Mouse (Mus musculus): Measurements from ENCODE around the gene Hsd17b6. TPM values are rescaled to one million over a fixed set of nuclear protein-coding genes. Genes with fewer than 3 reads are reported as not detected.
A peak's percentile ranks its signal among the peaks of the same experiment; 100 is the strongest.

Gene Hsd17b6
- polyA plus RNA-seq, 1 experiment from 2014 or later, result not detected

- peaks cover 2% of the 10 kb centered on the region for H3K4me1 ChIP-seq (ENCODE audit: insufficient read depth)
- peak overlapping the region; percentile 13; the same call in 1 of the 2 replicates for H3K9ac ChIP-seq
Observed at GRCm38 (mm10) chr10:128043041-128043835, 35.8 kb upstream of the Hsd17b6 start.

DNA sequence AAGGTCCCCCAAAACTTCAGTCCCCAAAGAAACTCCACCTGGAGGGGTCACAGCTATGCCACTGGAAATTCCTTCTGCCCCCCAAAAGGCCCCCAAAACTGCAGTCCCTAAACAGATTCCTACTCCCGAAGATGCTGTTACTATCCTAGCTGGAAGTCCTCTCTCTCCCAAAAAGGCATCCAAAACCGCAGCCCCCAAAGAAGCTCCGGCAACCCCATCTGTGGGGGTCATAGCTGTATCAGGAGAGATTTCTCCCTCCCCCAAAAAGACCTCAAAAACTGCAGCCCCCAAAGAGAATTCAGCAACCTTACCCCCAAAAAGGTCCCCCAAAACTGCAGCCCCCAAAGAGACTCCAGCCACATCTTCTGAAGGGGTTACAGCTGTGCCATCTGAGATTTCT is 35.1 kb upstream of the Hsd17b6 start:
- Histone ChIP-seq H3K4me2 (no peak overlapping the region), H3K36me3 (ENCODE audit: insufficient read depth) (peaks cover 96% of the 10 kb centered on the region), H3K9ac (no peak overlapping the region; the same call in 1 of the 2 replicates), H3K4me3 (ENCODE audit: low read depth, low read length) (no peak overlapping the region), H3K27ac (ENCODE audit: low read depth) (no peak overlapping the region), H3K4me1 (ENCODE audit: insufficient read depth) (peaks cover 8% of the 10 kb centered on the region), H3K9me3 (ENCODE audit: low read depth, low read length) (no peaks in the 10 kb centered on the region), H3K27me3 (ENCODE audit: insufficient read depth, low read length) (no peaks in the 10 kb centered on the region)
- no peak for ATAC-seq (ENCODE audit: insufficient read depth)
- no peak for DNase-seq
- 76% methylated on average over 3 of the region's 3 CpGs for WGBS
- TF ChIP-seq CTCF (IDR thresholded peaks at IDR 0.05; ENCODE audit: low read depth), result no peak

More at GRCm38 (mm10) chr10:128043041-128043835, 35.8 kb upstream of the Hsd17b6 start:
- TF ChIP-seq CTCF (IDR thresholded peaks at IDR 0.05; ENCODE audit: low read depth), result no peak
- Histone ChIP-seq H3K36me3 (ENCODE audit: insufficient read depth) (peaks cover 99% of the 10 kb centered on the region), H3K4me2 (no peak overlapping the region), H3K27me3 (ENCODE audit: insufficient read depth, low read length) (no peaks in the 10 kb centered on the region), H3K27ac (ENCODE audit: low read depth) (peak overlapping the region; percentile 12; the same call in 1 of the 2 replicates), H3K9me3 (ENCODE audit: low read depth, low read length) (no peaks in the 10 kb centered on the region), H3K4me3 (ENCODE audit: low read depth, low read length) (no peak overlapping the region)
- DNase-seq (no peak), ATAC-seq (ENCODE audit: insufficient read depth) (no peak)
- WGBS, result 64% methylated on average over 3 of the region's 3 CpGs

DNA sequence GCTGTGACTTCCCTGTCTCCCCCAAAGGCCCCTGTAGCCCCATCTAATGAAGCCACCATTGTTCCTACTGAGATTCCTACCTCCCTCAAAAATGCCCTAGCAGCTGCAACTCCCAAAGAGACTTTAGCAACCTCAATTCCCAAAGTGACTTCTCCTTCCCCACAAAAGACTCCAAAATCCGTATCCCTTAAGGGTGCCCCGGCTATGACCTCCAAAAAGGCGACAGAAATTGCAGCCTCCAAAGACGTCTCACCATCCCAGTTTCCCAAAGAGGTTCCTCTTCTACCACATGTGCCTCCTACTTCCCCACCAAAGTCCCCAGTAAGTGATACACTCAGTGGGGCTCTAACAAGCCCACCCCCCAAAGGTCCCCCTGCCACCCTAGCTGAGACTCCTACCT is 34.2 kb upstream of the Hsd17b6 start:
- 73% methylated on average over 4 of the region's 4 CpGs for WGBS

GRCm38 (mm10) chr10:128040293-128040692 is 32.9 kb upstream of the Hsd17b6 start:
- Histone ChIP-seq H3K36me3 (ENCODE audit: insufficient read depth) (peaks cover 76% of the 10 kb centered on the region), H3K9me3 (ENCODE audit: low read depth, low read length) (no peaks in the 10 kb centered on the region), H3K27me3 (ENCODE audit: insufficient read depth, low read length) (no peaks in the 10 kb centered on the region), H3K4me1 (ENCODE audit: insufficient read depth) (peaks cover 13% of the 10 kb centered on the region), H3K4me3 (ENCODE audit: low read depth, low read length) (no peak overlapping the region), H3K27ac (ENCODE audit: low read depth) (no peak overlapping the region), H3K4me2 (no peak overlapping the region), H3K9ac (no peak overlapping the region)
- DNase-seq (no peak), ATAC-seq (ENCODE audit: insufficient read depth) (no peak)
- no peak for TF ChIP-seq CTCF (IDR thresholded peaks at IDR 0.05; ENCODE audit: low read depth)
- 87% methylated on average over 5 of the region's 5 CpGs for WGBS

More for the DNA sequence above, 34.2 kb upstream of the Hsd17b6 start:
- H3K4me1 ChIP-seq (ENCODE audit: insufficient read depth), result peaks cover 13% of the 10 kb centered on the region
- TF ChIP-seq CTCF (IDR thresholded peaks at IDR 0.05; ENCODE audit: low read depth), result no peak
- H3K9me3 ChIP-seq (ENCODE audit: low read depth, low read length), result no peaks in the 10 kb centered on the region
- no peak overlapping the region for H3K4me3 ChIP-seq (ENCODE audit: low read depth, low read length)
- DNase-seq, result no peak
- H3K4me2 ChIP-seq, result no peak overlapping the region
- H3K36me3 ChIP-seq (ENCODE audit: insufficient read depth), result peaks cover 89% of the 10 kb centered on the region
- ATAC-seq (ENCODE audit: insufficient read depth), result no peak
- H3K9ac ChIP-seq, result no peak overlapping the region
- no peak overlapping the region for H3K27ac ChIP-seq (ENCODE audit: low read depth)
- no peaks in the 10 kb centered on the region for H3K27me3 ChIP-seq (ENCODE audit: insufficient read depth, low read length)

DNA sequence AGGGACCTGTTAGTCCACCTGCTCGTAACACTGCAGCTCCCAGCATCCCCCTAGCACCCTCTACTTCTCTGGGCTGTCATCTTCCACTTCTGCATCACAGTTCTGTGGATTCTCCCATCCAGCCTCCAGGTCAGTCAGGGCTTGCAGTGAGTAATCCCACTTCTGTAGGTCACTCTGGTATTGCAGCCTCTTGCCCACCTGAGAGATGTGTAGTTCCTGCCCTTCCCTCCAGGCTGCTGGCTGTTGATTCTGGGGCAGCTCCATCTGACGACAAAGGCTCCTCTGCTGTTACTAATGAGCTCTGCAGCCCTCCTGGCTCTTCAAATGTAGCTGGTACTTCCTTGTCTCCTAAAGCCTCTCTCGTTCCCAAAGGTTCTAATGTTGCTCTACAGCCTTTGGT is 32.4 kb upstream of the Hsd17b6 start:
- no peak overlapping the region for H3K27ac ChIP-seq (ENCODE audit: low read depth)
- H3K36me3 ChIP-seq (ENCODE audit: insufficient read depth), result peaks cover 71% of the 10 kb centered on the region
- no peak overlapping the region; the same call in 1 of the 2 replicates for H3K9ac ChIP-seq
- no peaks in the 10 kb centered on the region for H3K27me3 ChIP-seq (ENCODE audit: insufficient read depth, low read length)
- 70% methylated on average over 3 of the region's 3 CpGs for WGBS
- no peak overlapping the region for H3K4me3 ChIP-seq (ENCODE audit: low read depth, low read length)
- peaks cover 13% of the 10 kb centered on the region for H3K4me1 ChIP-seq (ENCODE audit: insufficient read depth)
- no peak for TF ChIP-seq CTCF (IDR thresholded peaks at IDR 0.05; ENCODE audit: low read depth)
- DNase-seq (no peak), ATAC-seq (ENCODE audit: insufficient read depth) (no peak)
- no peak overlapping the region for H3K4me2 ChIP-seq
- no peaks in the 10 kb centered on the region for H3K9me3 ChIP-seq (ENCODE audit: low read depth, low read length)

DNA sequence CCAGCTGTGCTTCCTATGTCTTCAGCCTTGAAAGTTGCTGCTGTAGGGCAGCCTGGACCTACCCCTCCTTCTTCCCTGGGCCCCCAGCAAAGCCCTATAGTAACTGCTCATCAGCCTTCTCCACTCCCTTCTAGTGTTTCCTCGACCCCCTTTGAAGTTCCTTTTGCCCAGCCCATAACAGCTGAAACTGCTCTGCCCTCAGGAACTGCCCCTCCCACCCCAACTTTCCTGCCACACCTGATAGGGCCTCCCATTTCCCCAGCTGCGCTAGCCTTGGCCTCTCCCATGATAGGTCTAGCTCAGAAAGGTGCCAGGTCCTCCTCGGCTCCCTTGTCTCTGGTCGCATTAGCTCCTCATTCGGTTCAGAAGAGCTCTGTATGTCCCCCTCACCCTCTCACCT is 31.8 kb upstream of the Hsd17b6 start:
- DNase-seq (no peak), ATAC-seq (ENCODE audit: insufficient read depth) (no peak)
- no peaks in the 10 kb centered on the region for H3K9me3 ChIP-seq (ENCODE audit: low read depth, low read length)
- peaks cover 64% of the 10 kb centered on the region for H3K36me3 ChIP-seq (ENCODE audit: insufficient read depth)
- WGBS, result 46% methylated on average over 5 of the region's 5 CpGs
- H3K4me1 ChIP-seq (ENCODE audit: insufficient read depth), result peaks cover 13% of the 10 kb centered on the region
- H3K27ac ChIP-seq (ENCODE audit: low read depth), result no peak overlapping the region
- peak overlapping the region; percentile 14; the same call in 1 of the 2 replicates for H3K4me2 ChIP-seq
- H3K4me3 ChIP-seq (ENCODE audit: low read depth, low read length), result no peak overlapping the region
- TF ChIP-seq CTCF (IDR thresholded peaks at IDR 0.05; ENCODE audit: low read depth), result no peak
- H3K9ac ChIP-seq, result no peak overlapping the region
- H3K27me3 ChIP-seq (ENCODE audit: insufficient read depth, low read length), result no peaks in the 10 kb centered on the region

DNA sequence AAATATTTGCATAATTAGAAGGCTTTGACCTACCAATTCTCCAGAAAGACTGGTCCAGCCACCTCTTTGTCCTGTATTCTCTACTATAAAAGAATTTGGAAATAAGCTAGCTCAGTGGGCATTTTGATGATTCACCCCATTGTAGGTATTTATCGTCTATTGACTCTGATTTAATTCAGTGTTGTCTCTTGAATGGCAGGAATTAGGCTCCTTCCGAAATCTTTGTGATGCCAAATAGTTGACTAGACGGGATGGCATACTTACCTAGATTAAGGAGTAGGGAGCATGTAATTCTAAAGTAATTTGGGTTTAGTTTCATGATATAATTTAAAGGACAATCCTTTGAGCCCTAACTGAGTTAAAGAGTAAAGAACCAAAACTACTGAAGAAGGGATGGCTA is 30.5 kb upstream of the Hsd17b6 start:
- H3K27ac ChIP-seq (ENCODE audit: low read depth), result no peak overlapping the region
- H3K9me3 ChIP-seq (ENCODE audit: low read depth, low read length), result no peaks in the 10 kb centered on the region
- DNase-seq, result no peak
- H3K4me2 ChIP-seq, result peak overlapping the region; percentile 87
- peak overlapping the region; percentile 20 for H3K4me3 ChIP-seq (ENCODE audit: low read depth, low read length)
- no peaks in the 10 kb centered on the region for H3K27me3 ChIP-seq (ENCODE audit: insufficient read depth, low read length)
- ATAC-seq (ENCODE audit: insufficient read depth), result no peak
- peaks cover 13% of the 10 kb centered on the region for H3K4me1 ChIP-seq (ENCODE audit: insufficient read depth)
- peaks cover 52% of the 10 kb centered on the region for H3K36me3 ChIP-seq (ENCODE audit: insufficient read depth)
- TF ChIP-seq CTCF (IDR thresholded peaks at IDR 0.05; ENCODE audit: low read depth), result no peak
- peak overlapping the region; percentile 20 for H3K9ac ChIP-seq
- WGBS, result 74% methylated on average over 3 of the region's 3 CpGs

All from lung, embryonic 14.5 days (tissue).